Mouse (Mus musculus) lung, adult 2 months (tissue): ENCODE measurements around the gene Hyal1.
"Not testable (repeated sequence)": the region's sequence is repeated elsewhere in the genome, so short reads cannot be mapped to it uniquely, and the experiment has no call there.

ENCODE experiments used
- CTCF ChIP-seq: fragments of 200-500 bp; IDR thresholded peaks from 2 replicates; pipeline ENCODE4 v1.5.1; 2011; ENCODE audit warnings: mild to moderate bottlenecking, low read length, control low read depth; ENCODE audit not compliant: insufficient read depth
- POLR2A ChIP-seq: fragments of 200-500 bp; IDR thresholded peaks from 2 replicates; pipeline ENCODE4 v1.6.1; 2011; ENCODE audit warnings: low read depth, mild to moderate bottlenecking, control low read depth, low read length, borderline replicate concordance; ENCODE audit errors: extremely low read depth

DNA sequence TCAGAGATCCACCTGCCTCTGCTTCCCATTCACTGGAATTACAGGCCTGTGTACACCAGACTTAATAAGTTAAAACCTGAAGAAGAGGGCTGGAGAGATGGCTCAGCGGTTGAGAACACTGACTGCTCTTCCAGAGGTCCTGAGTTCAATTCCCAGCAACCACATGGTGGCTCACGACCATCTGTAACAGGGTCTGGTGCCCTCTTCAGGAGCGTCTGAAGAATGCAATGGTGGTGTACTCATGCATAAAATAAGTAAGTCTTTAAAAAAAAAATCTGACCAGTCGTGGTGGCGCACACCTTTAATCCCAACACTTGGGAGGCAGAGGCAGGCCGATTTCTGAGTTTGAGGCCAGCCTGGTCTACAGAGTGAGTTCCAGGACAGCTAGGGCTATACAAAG is 3.0 kb upstream of the Hyal1 start:
- not testable (repeated sequence) for TF ChIP-seq CTCF, POLR2A
